Mouse (Mus musculus) forelimb bud, embryonic 11.5 days (tissue): ENCODE data around the gene Bdnf.

Experiments used
- DNase-seq: peaks from one replicate; pipeline ENCODE4 v3.0.0-alpha.2; 2012; ENCODE audit warnings: low read depth, low spot score

Bdnf gene

GRCm38 (mm10) chr2:109704053-109704452 lies 29.6 kb downstream of the Bdnf start:
- DNase-seq, result peak; percentile 50

- DNase-seq, result no peak
Observed at GRCm38 (mm10) chr2:109706524-109706923, 32.0 kb downstream of the Bdnf start.

GRCm38 (mm10) chr2:109709346-109709745 lies 34.8 kb downstream of the Bdnf start:
- DNase-seq, result no peak

GRCm38 (mm10) chr2:109711049-109711448 lies 36.5 kb downstream of the Bdnf start:
- DNase-seq, result no peak

GRCm38 (mm10) chr2:109725261-109725660 lies 50.8 kb downstream of the Bdnf start:
- no peak for DNase-seq

- DNase-seq, result no peak
Observed at GRCm38 (mm10) chr2:109725831-109726230, 51.3 kb downstream of the Bdnf start.

GRCm38 (mm10) chr2:109729221-109729620 lies 54.7 kb downstream of the Bdnf start:
- no peak for DNase-seq

GRCm38 (mm10) chr2:109733201-109734039 lies 58.9 kb downstream of the Bdnf start:
- peak; percentile 42 for DNase-seq

GRCm38 (mm10) chr2:109734228-109734627 lies 59.7 kb downstream of the Bdnf start:
- no peak for DNase-seq

- DNase-seq, result no peak
Observed at GRCm38 (mm10) chr2:109734666-109735065, 60.2 kb downstream of the Bdnf start.

- DNase-seq, result no peak
Observed at GRCm38 (mm10) chr2:109735347-109735746, 60.8 kb downstream of the Bdnf start.

GRCm38 (mm10) chr2:109736306-109736705 lies 61.8 kb downstream of the Bdnf start:
- DNase-seq, result no peak

GRCm38 (mm10) chr2:109738331-109738730 lies 63.8 kb downstream of the Bdnf start:
- DNase-seq, result no peak

GRCm38 (mm10) chr2:109743208-109743960 lies 68.9 kb downstream of the Bdnf start:
- peak; percentile 77 for DNase-seq

GRCm38 (mm10) chr2:109746223-109746622 lies 71.7 kb downstream of the Bdnf start:
- peak; percentile 68 for DNase-seq

GRCm38 (mm10) chr2:109748412-109748811 lies 73.9 kb downstream of the Bdnf start:
- DNase-seq, result no peak

GRCm38 (mm10) chr2:109748815-109749214 lies 74.3 kb downstream of the Bdnf start:
- DNase-seq, result no peak

GRCm38 (mm10) chr2:109749964-109750363 lies 75.5 kb downstream of the Bdnf start:
- DNase-seq, result no peak

- no peak for DNase-seq
Observed at GRCm38 (mm10) chr2:109750484-109750883, 76.0 kb downstream of the Bdnf start.

- DNase-seq, result no peak
Observed at GRCm38 (mm10) chr2:109756305-109756704, 81.8 kb downstream of the Bdnf start.

- DNase-seq, result no peak
Observed at GRCm38 (mm10) chr2:109766772-109767171, 92.3 kb downstream of the Bdnf start.

- DNase-seq, result no peak
Observed at GRCm38 (mm10) chr2:109768814-109769213, 94.3 kb downstream of the Bdnf start.

- no peak for DNase-seq
Observed at GRCm38 (mm10) chr2:109776374-109776773, 101.9 kb downstream of the Bdnf start.
